Mouse (Mus musculus): ENCODE results near the gene Hyal1. TPM values are rescaled to one million over a fixed set of nuclear protein-coding genes. Genes with fewer than 3 reads are reported as not detected.
A peak's percentile ranks its signal among the peaks of the same experiment; 100 is the strongest.

Hyal1 gene
- polyA plus RNA-seq, 1 experiment = 8.3 TPM

- Histone ChIP-seq H3K4me1 (replicated peaks; ENCODE audit: control insufficient read depth, insufficient read depth, low read length) (peaks cover 14% of the 10 kb centered on the region), H3K36me3 (ENCODE audit: control insufficient read depth, insufficient read depth, low read length) (no peaks in the 10 kb centered on the region), H3K4me3 (ENCODE audit: control insufficient read depth, insufficient read depth, low read length) (no peak overlapping the region), H3K27me3 (ENCODE audit: control insufficient read depth, insufficient read depth, low read length) (no peaks in the 10 kb centered on the region), H3K27ac (ENCODE audit: control insufficient read depth, insufficient read depth, low read length) (no peak overlapping the region)
- 93% methylated on average over 14 of the region's 14 CpGs for WGBS
- DNase-seq = no peak
- TF ChIP-seq POLR2A (IDR thresholded peaks at IDR 0.05; ENCODE audit: control insufficient read depth, extremely low read depth, insufficient read depth, low read length, poor library complexity) (no peak), CTCF (IDR thresholded peaks at IDR 0.05; ENCODE audit: borderline replicate concordance, control insufficient read depth, extremely low read depth, insufficient read depth, low read length, poor library complexity) (no peak)
These were observed 23.1 kb downstream of the Hyal1 start for GRCm38 (mm10) chr9:107599842-107600241.

GRCm38 (mm10) chr9:107600745-107601144, 24.0 kb downstream of the Hyal1 start:
- 82% methylated on average over 12 of the region's 12 CpGs for WGBS
- Histone ChIP-seq H3K36me3 (ENCODE audit: control insufficient read depth, insufficient read depth, low read length) (no peaks in the 10 kb centered on the region), H3K27ac (ENCODE audit: control insufficient read depth, insufficient read depth, low read length) (no peak overlapping the region), H3K4me1 (replicated peaks; ENCODE audit: control insufficient read depth, insufficient read depth, low read length) (peaks cover 14% of the 10 kb centered on the region), H3K4me3 (ENCODE audit: control insufficient read depth, insufficient read depth, low read length) (no peak overlapping the region), H3K27me3 (ENCODE audit: control insufficient read depth, insufficient read depth, low read length) (no peaks in the 10 kb centered on the region)
- no peak for DNase-seq
- no peak for TF ChIP-seq CTCF (IDR thresholded peaks at IDR 0.05; ENCODE audit: borderline replicate concordance, control insufficient read depth, extremely low read depth, insufficient read depth, low read length, poor library complexity)
- TF ChIP-seq POLR2A (IDR thresholded peaks at IDR 0.05; ENCODE audit: control insufficient read depth, extremely low read depth, insufficient read depth, low read length, poor library complexity) = no peak

GRCm38 (mm10) chr9:107601275-107601674, 24.5 kb downstream of the Hyal1 start:
- Histone ChIP-seq H3K4me1 (replicated peaks; ENCODE audit: control insufficient read depth, insufficient read depth, low read length) (peaks cover 14% of the 10 kb centered on the region), H3K36me3 (ENCODE audit: control insufficient read depth, insufficient read depth, low read length) (no peaks in the 10 kb centered on the region), H3K27me3 (ENCODE audit: control insufficient read depth, insufficient read depth, low read length) (no peaks in the 10 kb centered on the region), H3K4me3 (ENCODE audit: control insufficient read depth, insufficient read depth, low read length) (no peak overlapping the region), H3K27ac (ENCODE audit: control insufficient read depth, insufficient read depth, low read length) (no peak overlapping the region)
- no peak for TF ChIP-seq POLR2A (IDR thresholded peaks at IDR 0.05; ENCODE audit: control insufficient read depth, extremely low read depth, insufficient read depth, low read length, poor library complexity)
- DNase-seq = no peak
- 87% methylated on average over 11 of the region's 11 CpGs for WGBS

- Histone ChIP-seq H3K27me3 (ENCODE audit: control insufficient read depth, insufficient read depth, low read length) (no peaks in the 10 kb centered on the region), H3K36me3 (ENCODE audit: control insufficient read depth, insufficient read depth, low read length) (no peaks in the 10 kb centered on the region), H3K27ac (ENCODE audit: control insufficient read depth, insufficient read depth, low read length) (no peak overlapping the region), H3K4me3 (ENCODE audit: control insufficient read depth, insufficient read depth, low read length) (no peak overlapping the region), H3K4me1 (replicated peaks; ENCODE audit: control insufficient read depth, insufficient read depth, low read length) (peaks cover 14% of the 10 kb centered on the region)
- 5% methylated on average over 10 of the region's 10 CpGs for WGBS
- DNase-seq = peak; percentile 92
- TF ChIP-seq CTCF (IDR thresholded peaks at IDR 0.05; ENCODE audit: borderline replicate concordance, control insufficient read depth, extremely low read depth, insufficient read depth, low read length, poor library complexity) (peak; percentile 94), POLR2A (IDR thresholded peaks at IDR 0.05; ENCODE audit: control insufficient read depth, extremely low read depth, insufficient read depth, low read length, poor library complexity) (no peak)
These were observed 25.4 kb downstream of the Hyal1 start for GRCm38 (mm10) chr9:107602068-107602648.

- H3K36me3 ChIP-seq (ENCODE audit: control insufficient read depth, insufficient read depth, low read length) = no peaks in the 10 kb centered on the region
- no peaks in the 10 kb centered on the region for H3K27me3 ChIP-seq (ENCODE audit: control insufficient read depth, insufficient read depth, low read length)
- H3K27ac ChIP-seq (ENCODE audit: control insufficient read depth, insufficient read depth, low read length) = no peak overlapping the region
- H3K4me1 ChIP-seq (replicated peaks; ENCODE audit: control insufficient read depth, insufficient read depth, low read length) = peaks cover 14% of the 10 kb centered on the region
- WGBS = 80% methylated on average over 6 of the region's 6 CpGs
- TF ChIP-seq CTCF (IDR thresholded peaks at IDR 0.05; ENCODE audit: borderline replicate concordance, control insufficient read depth, extremely low read depth, insufficient read depth, low read length, poor library complexity) (no peak), POLR2A (IDR thresholded peaks at IDR 0.05; ENCODE audit: control insufficient read depth, extremely low read depth, insufficient read depth, low read length, poor library complexity) (no peak; the same call in 1 of the 2 replicates)
- no peak for DNase-seq
- H3K4me3 ChIP-seq (ENCODE audit: control insufficient read depth, insufficient read depth, low read length) = no peak overlapping the region
These were observed 26.5 kb downstream of the Hyal1 start for GRCm38 (mm10) chr9:107603251-107603650.

GRCm38 (mm10) chr9:107605041-107605661, 28.4 kb downstream of the Hyal1 start:
- Histone ChIP-seq H3K36me3 (ENCODE audit: control insufficient read depth, insufficient read depth, low read length) (no peaks in the 10 kb centered on the region), H3K4me1 (replicated peaks; ENCODE audit: control insufficient read depth, insufficient read depth, low read length) (peaks cover 9% of the 10 kb centered on the region), H3K27me3 (ENCODE audit: control insufficient read depth, insufficient read depth, low read length) (no peaks in the 10 kb centered on the region), H3K4me3 (ENCODE audit: control insufficient read depth, insufficient read depth, low read length) (no peak overlapping the region), H3K27ac (ENCODE audit: control insufficient read depth, insufficient read depth, low read length) (no peak overlapping the region)
- WGBS = 91% methylated on average over 23 of the region's 23 CpGs
- TF ChIP-seq POLR2A (IDR thresholded peaks at IDR 0.05; ENCODE audit: control insufficient read depth, extremely low read depth, insufficient read depth, low read length, poor library complexity) = no peak
- TF ChIP-seq CTCF (IDR thresholded peaks at IDR 0.05; ENCODE audit: borderline replicate concordance, control insufficient read depth, extremely low read depth, insufficient read depth, low read length, poor library complexity) = no peak
- DNase-seq = no peak

Data from thymus, adult 2 months (tissue).